Mouse (Mus musculus) stomach, embryonic 16.5 days (tissue): ENCODE results near the gene Stard5. TPM values are rescaled to one million over a fixed set of nuclear protein-coding genes. Genes with fewer than 3 reads are reported as not detected.

Experiments used
- ATAC-seq: fragments of 200-750 bp; cut with Nextera tagmentation; 2 replicates; pipeline ENCODE4 v1.8.0; 2017; ENCODE audit warnings: moderate number of reproducible peaks, moderate TSS enrichment; ENCODE audit not compliant: insufficient read depth, low FRiP score
- H3K27ac ChIP-seq: fragments of 300-500 bp; sonication (generic); 2 replicates; pipeline ENCODE4 v1.5.1; 2014; ENCODE audit warnings: low read length
- H3K27me3 ChIP-seq: fragments of 300-500 bp; sonication (generic); 2 replicates; pipeline ENCODE4 v1.6.1; 2014; ENCODE audit warnings: low read length, control low read depth, mixed read lengths; ENCODE audit not compliant: control insufficient read depth, insufficient read depth
- H3K36me3 ChIP-seq: fragments of 300-500 bp; sonication (generic); 2 replicates; pipeline ENCODE4 v1.6.1; 2014; ENCODE audit warnings: low read length; ENCODE audit not compliant: control insufficient read depth, insufficient read depth
- H3K4me1 ChIP-seq: fragments of 300-500 bp; sonication (generic); 2 replicates; pipeline ENCODE4 v1.6.1; 2014; ENCODE audit warnings: low read length, control low read depth, mixed read lengths; ENCODE audit not compliant: control insufficient read depth, insufficient read depth
- H3K4me2 ChIP-seq: fragments of 300-500 bp; sonication (generic); 2 replicates; pipeline ENCODE4 v1.6.1; 2014; ENCODE audit warnings: low read depth, low read length, mixed read lengths
- H3K4me3 ChIP-seq: fragments of 300-500 bp; sonication (generic); replicated peaks from 2 replicates; pipeline ENCODE4 v1.5.1; 2014; ENCODE audit warnings: mild to moderate bottlenecking, low read length
- H3K9ac ChIP-seq: fragments of 300-500 bp; sonication (generic); 2 replicates; pipeline ENCODE4 v1.6.1; 2014; ENCODE audit warnings: low read length
- H3K9me3 ChIP-seq: fragments of 300-500 bp; sonication (generic); replicated peaks from 2 replicates; pipeline ENCODE4 v1.6.1; 2016; ENCODE audit warnings: low read length, control low read depth; ENCODE audit not compliant: control insufficient read depth
- WGBS: fragments of 180-500 bp; shearing (Covaris S2); extraction: QIAGEN DNeasy Blood & Tissue Kit; methylation state at CpG from one replicate; pipeline ENCODE4 v1.1.7; 2014; 5-methylcytosine and 5-hydroxymethylcytosine counted together
- polyA plus RNA-seq: library from polyadenylated mRNA; unstranded; fragments of >200 nt; fragmentation: Nextera tagmentation; extraction: Ambion mirVana; gene quantifications from 2 replicates; pipeline ENCODE4 v1.2.1, GENCODE M21; 2015

Stard5 gene
- polyA plus RNA-seq, 1 experiment from 2014 or later = 27.3 TPM

- no peaks in the 10 kb centered on the region for H3K27me3 ChIP-seq
- H3K4me3 ChIP-seq = no peak overlapping the region
- no peak overlapping the region for H3K9ac ChIP-seq
- WGBS = 65% methylated on average over 5 of the region's 5 CpGs
- no peaks in the 10 kb centered on the region for H3K36me3 ChIP-seq
- no peak overlapping the region for H3K27ac ChIP-seq
- H3K4me2 ChIP-seq = no peak overlapping the region
- H3K4me1 ChIP-seq = no peaks in the 10 kb centered on the region
- no peaks in the 10 kb centered on the region for H3K9me3 ChIP-seq
- ATAC-seq = no peak
These were observed 36.3 kb downstream of the Stard5 start for GRCm38 (mm10) chr7:83667936-83668645.

GRCm38 (mm10) chr7:83668724-83669123, 37.0 kb downstream of the Stard5 start:
- Histone ChIP-seq H3K27me3 (no peaks in the 10 kb centered on the region), H3K27ac (no peak overlapping the region), H3K4me2 (no peak overlapping the region), H3K36me3 (no peaks in the 10 kb centered on the region), H3K4me3 (no peak overlapping the region), H3K9ac (no peak overlapping the region), H3K9me3 (no peaks in the 10 kb centered on the region), H3K4me1 (no peaks in the 10 kb centered on the region)
- WGBS = 17% methylated on average over 1 of the region's 1 CpGs
- peak; percentile 47; the same call in 1 of the 2 replicates for ATAC-seq

- 91% methylated on average over 6 of the region's 6 CpGs for WGBS
- Histone ChIP-seq H3K9me3 (no peaks in the 10 kb centered on the region), H3K27ac (no peak overlapping the region), H3K4me2 (no peak overlapping the region), H3K27me3 (no peaks in the 10 kb centered on the region), H3K4me3 (no peak overlapping the region), H3K9ac (no peak overlapping the region), H3K4me1 (no peaks in the 10 kb centered on the region), H3K36me3 (no peaks in the 10 kb centered on the region)
- no peak for ATAC-seq
These were observed 39.8 kb downstream of the Stard5 start for GRCm38 (mm10) chr7:83671573-83671972.

- Histone ChIP-seq H3K4me1 (no peaks in the 10 kb centered on the region), H3K9me3 (no peaks in the 10 kb centered on the region), H3K27ac (no peak overlapping the region), H3K27me3 (no peaks in the 10 kb centered on the region), H3K9ac (no peak overlapping the region), H3K4me2 (no peak overlapping the region), H3K36me3 (no peaks in the 10 kb centered on the region), H3K4me3 (no peak overlapping the region)
- WGBS = 23% methylated on average over 5 of the region's 5 CpGs
- ATAC-seq = no peak
These were observed 43.9 kb downstream of the Stard5 start for GRCm38 (mm10) chr7:83675545-83676254.

- WGBS = 60% methylated on average over 3 of the region's 3 CpGs
These were observed 45.5 kb downstream of the Stard5 start for GRCm38 (mm10) chr7:83677296-83677695.

GRCm38 (mm10) chr7:83678506-83678905, 46.7 kb downstream of the Stard5 start:
- Histone ChIP-seq H3K9me3 (no peaks in the 10 kb centered on the region), H3K4me3 (no peak overlapping the region), H3K4me1 (no peaks in the 10 kb centered on the region), H3K27ac (no peak overlapping the region), H3K36me3 (no peaks in the 10 kb centered on the region), H3K27me3 (no peaks in the 10 kb centered on the region), H3K9ac (no peak overlapping the region), H3K4me2 (no peak overlapping the region)
- 86% methylated on average over 4 of the region's 4 CpGs for WGBS
- no peak for ATAC-seq

More at GRCm38 (mm10) chr7:83677296-83677695, 45.5 kb downstream of the Stard5 start:
- H3K27me3 ChIP-seq = no peaks in the 10 kb centered on the region
- H3K27ac ChIP-seq = no peak overlapping the region
- no peak for ATAC-seq
- H3K9me3 ChIP-seq = no peaks in the 10 kb centered on the region
- H3K4me3 ChIP-seq = no peak overlapping the region
- no peak overlapping the region for H3K9ac ChIP-seq
- no peaks in the 10 kb centered on the region for H3K4me1 ChIP-seq
- H3K4me2 ChIP-seq = no peak overlapping the region
- no peaks in the 10 kb centered on the region for H3K36me3 ChIP-seq

GRCm38 (mm10) chr7:83682640-83683274, 51.0 kb downstream of the Stard5 start:
- Histone ChIP-seq H3K4me3 (no peak overlapping the region), H3K27ac (no peak overlapping the region), H3K27me3 (no peaks in the 10 kb centered on the region), H3K9me3 (no peaks in the 10 kb centered on the region), H3K4me2 (no peak overlapping the region), H3K9ac (no peak overlapping the region), H3K36me3 (no peaks in the 10 kb centered on the region), H3K4me1 (no peaks in the 10 kb centered on the region)
- 25% methylated on average over 6 of the region's 6 CpGs for WGBS
- no peak for ATAC-seq

GRCm38 (mm10) chr7:83695449-83696212, 63.9 kb downstream of the Stard5 start:
- Histone ChIP-seq H3K4me3 (no peak overlapping the region), H3K36me3 (no peaks in the 10 kb centered on the region), H3K27ac (no peak overlapping the region), H3K4me2 (no peak overlapping the region), H3K9ac (no peak overlapping the region), H3K4me1 (no peaks in the 10 kb centered on the region), H3K27me3 (no peaks in the 10 kb centered on the region), H3K9me3 (no peaks in the 10 kb centered on the region)
- 28% methylated on average over 6 of the region's 6 CpGs for WGBS
- ATAC-seq = no peak
